Mouse (Mus musculus): ENCODE results near the gene Eif4g1. TPM values are rescaled to one million over a fixed set of nuclear protein-coding genes. Genes with fewer than 3 reads are reported as not detected.
A peak's percentile ranks its signal among the peaks of the same experiment; 100 is the strongest.

Eif4g1 gene
- polyA plus RNA-seq, 1 experiment from 2014 or later, result 99.1 TPM

- ATAC-seq (ENCODE audit: low read depth) (peak; percentile 8), DNase-seq (no peak)
- 2% methylated on average over 8 of the region's 8 CpGs for WGBS (ENCODE audit: insufficient replicate concordance)
- Histone ChIP-seq H3K9me3 (replicated peaks) (no peaks in the 10 kb centered on the region), H3K36me3 (peaks cover 33% of the 10 kb centered on the region), H3K27me3 (no peaks in the 10 kb centered on the region), H3K27ac (peak overlapping the region; percentile 93), H3K4me3 (replicated peaks) (peak overlapping the region; percentile 83), H3K9ac (peak overlapping the region; percentile 90), H3K4me1 (replicated peaks) (peaks cover 68% of the 10 kb centered on the region), H3K4me2 (peak overlapping the region; percentile 98)
Measured at GRCm38 (mm10) chr16:20716841-20717180, 48.7 kb downstream of the Eif4g1 start.

GRCm38 (mm10) chr16:20717181-20717977, 49.3 kb downstream of the Eif4g1 start, which contains the start of the genes Polr2h and Clcn2:
Gene Polr2h, plus strand, starts transcription at chr16:20717665.
Gene Clcn2, minus strand, starts transcription at chr16:20717746.
- peak within 1 kb of the TSS; percentile 83 for H3K4me3 ChIP-seq (replicated peaks)
- ATAC-seq (ENCODE audit: low read depth) (peak; percentile 85), DNase-seq (peak; percentile 97)
- H3K4me2 ChIP-seq, result peak within 1 kb of the TSS; percentile 98
- peak within 1 kb of the TSS; percentile 93 for H3K27ac ChIP-seq
- under 1% methylated on average over 62 of the region's 62 CpGs for WGBS (ENCODE audit: insufficient replicate concordance)
- H3K27me3 ChIP-seq, result no peaks in the 10 kb centered on the region
- H3K36me3 ChIP-seq, result peaks cover 33% of the 10 kb centered on the region
- peak within 1 kb of the TSS; percentile 90 for H3K9ac ChIP-seq
- H3K4me1 ChIP-seq (replicated peaks), result peaks cover 62% of the 10 kb centered on the region
- no peaks in the 10 kb centered on the region for H3K9me3 ChIP-seq (replicated peaks)

GRCm38 (mm10) chr16:20717978-20718670, 50.0 kb downstream of the Eif4g1 start:
- WGBS (ENCODE audit: insufficient replicate concordance), result 3% methylated on average over 18 of the region's 18 CpGs
- Histone ChIP-seq H3K27ac (peak overlapping the region; percentile 93), H3K9me3 (replicated peaks) (no peaks in the 10 kb centered on the region), H3K4me3 (replicated peaks) (peak overlapping the region; percentile 83), H3K27me3 (no peaks in the 10 kb centered on the region), H3K4me2 (peak overlapping the region; percentile 98), H3K36me3 (peaks cover 32% of the 10 kb centered on the region), H3K4me1 (replicated peaks) (peaks cover 55% of the 10 kb centered on the region), H3K9ac (peak overlapping the region; percentile 76)
- DNase-seq (no peak), ATAC-seq (ENCODE audit: low read depth) (peak; percentile 24)

GRCm38 (mm10) chr16:20721808-20722207, 53.7 kb downstream of the Eif4g1 start:
- 79% methylated on average over 10 of the region's 10 CpGs for whole genome bisulfite sequencing (ENCODE audit: insufficient replicate concordance)
- H3K4me1 ChIP-seq (replicated peaks), result peaks cover 30% of the 10 kb centered on the region
- H3K4me3 ChIP-seq (replicated peaks), result no peak overlapping the region
- no peaks in the 10 kb centered on the region for H3K27me3 ChIP-seq
- H3K36me3 ChIP-seq, result peaks cover 32% of the 10 kb centered on the region
- H3K4me2 ChIP-seq, result no peak overlapping the region
- no peak for ATAC-seq (ENCODE audit: low read depth)
- no peaks in the 10 kb centered on the region for H3K9me3 ChIP-seq (replicated peaks)
- no peak for DNase-seq
- no peak overlapping the region for H3K27ac ChIP-seq
- H3K9ac ChIP-seq, result no peak overlapping the region

- H3K4me3 ChIP-seq (replicated peaks), result no peak overlapping the region
- H3K4me1 ChIP-seq (replicated peaks), result peaks cover 24% of the 10 kb centered on the region
- no peak for ATAC-seq (ENCODE audit: low read depth)
- H3K27me3 ChIP-seq, result no peaks in the 10 kb centered on the region
- no peak overlapping the region for H3K27ac ChIP-seq
- H3K36me3 ChIP-seq, result peaks cover 32% of the 10 kb centered on the region
- 66% methylated on average over 4 of the region's 4 CpGs for WGBS (ENCODE audit: insufficient replicate concordance)
- H3K9me3 ChIP-seq (replicated peaks), result no peaks in the 10 kb centered on the region
- H3K4me2 ChIP-seq, result no peak overlapping the region
- H3K9ac ChIP-seq, result no peak overlapping the region
- DNase-seq, result no peak
Measured at GRCm38 (mm10) chr16:20722736-20723135, 54.6 kb downstream of the Eif4g1 start.

GRCm38 (mm10) chr16:20723247-20723646, 55.1 kb downstream of the Eif4g1 start:
- H3K27me3 ChIP-seq, result no peaks in the 10 kb centered on the region; the same call in 1 of the 2 replicates
- no peak for DNase-seq
- no peak overlapping the region for H3K9ac ChIP-seq
- no peak overlapping the region for H3K4me3 ChIP-seq (replicated peaks)
- WGBS (ENCODE audit: insufficient replicate concordance), result 55% methylated on average over 4 of the region's 4 CpGs
- no peak overlapping the region for H3K27ac ChIP-seq
- ATAC-seq (ENCODE audit: low read depth), result no peak
- no peak overlapping the region for H3K4me2 ChIP-seq
- H3K9me3 ChIP-seq (replicated peaks), result no peaks in the 10 kb centered on the region
- peaks cover 32% of the 10 kb centered on the region for H3K36me3 ChIP-seq
- peaks cover 22% of the 10 kb centered on the region for H3K4me1 ChIP-seq (replicated peaks)

GRCm38 (mm10) chr16:20724338-20724748, 56.2 kb downstream of the Eif4g1 start:
- peaks cover 32% of the 10 kb centered on the region for H3K36me3 ChIP-seq
- no peak for DNase-seq

GRCm38 (mm10) chr16:20725321-20725720, 57.2 kb downstream of the Eif4g1 start:
- Histone ChIP-seq H3K9ac (no peak overlapping the region), H3K9me3 (replicated peaks) (no peaks in the 10 kb centered on the region), H3K36me3 (peaks cover 22% of the 10 kb centered on the region), H3K27ac (no peak overlapping the region), H3K27me3 (peaks cover 16% of the 10 kb centered on the region), H3K4me1 (replicated peaks) (peaks cover 11% of the 10 kb centered on the region), H3K4me3 (replicated peaks) (no peak overlapping the region), H3K4me2 (no peak overlapping the region)
- DNase-seq, result no peak
- 75% methylated on average over 7 of the region's 7 CpGs for WGBS (ENCODE audit: insufficient replicate concordance)
- ATAC-seq (ENCODE audit: low read depth), result no peak

More at GRCm38 (mm10) chr16:20724338-20724748, 56.2 kb downstream of the Eif4g1 start:
- Histone ChIP-seq H3K9me3 (replicated peaks) (no peaks in the 10 kb centered on the region), H3K27me3 (peaks cover 10% of the 10 kb centered on the region), H3K4me3 (replicated peaks) (no peak overlapping the region), H3K4me1 (replicated peaks) (peaks cover 15% of the 10 kb centered on the region), H3K4me2 (no peak overlapping the region), H3K27ac (no peak overlapping the region), H3K9ac (no peak overlapping the region)
- peak; percentile 53 for ATAC-seq (ENCODE audit: low read depth)
- 29% methylated on average over 5 of the region's 5 CpGs for WGBS (ENCODE audit: insufficient replicate concordance)

- Histone ChIP-seq H3K4me1 (replicated peaks) (peaks cover 11% of the 10 kb centered on the region), H3K4me2 (no peak overlapping the region), H3K9ac (no peak overlapping the region), H3K36me3 (peaks cover 18% of the 10 kb centered on the region), H3K4me3 (replicated peaks) (no peak overlapping the region), H3K27ac (no peak overlapping the region), H3K9me3 (replicated peaks) (no peaks in the 10 kb centered on the region), H3K27me3 (peaks cover 21% of the 10 kb centered on the region)
- ATAC-seq (ENCODE audit: low read depth) (no peak), DNase-seq (no peak)
- WGBS (ENCODE audit: insufficient replicate concordance), result 55% methylated on average over 4 of the region's 4 CpGs
Measured at GRCm38 (mm10) chr16:20725750-20726149, 57.6 kb downstream of the Eif4g1 start.

- H3K4me3 ChIP-seq (replicated peaks), result no peak overlapping the region
- 50% methylated on average over 1 of the region's 1 CpGs for WGBS (ENCODE audit: insufficient replicate concordance)
- peaks cover 27% of the 10 kb centered on the region for H3K27me3 ChIP-seq
- no peak overlapping the region for H3K9ac ChIP-seq
- H3K36me3 ChIP-seq, result peaks cover 12% of the 10 kb centered on the region
- no peaks in the 10 kb centered on the region for H3K9me3 ChIP-seq (replicated peaks)
- peaks cover 11% of the 10 kb centered on the region for H3K4me1 ChIP-seq (replicated peaks)
- no peak overlapping the region for H3K4me2 ChIP-seq
- H3K27ac ChIP-seq, result no peak overlapping the region
- DNase-seq (no peak), ATAC-seq (ENCODE audit: low read depth) (no peak)
Measured at GRCm38 (mm10) chr16:20726384-20726783, 58.3 kb downstream of the Eif4g1 start.

GRCm38 (mm10) chr16:20730293-20730711, 62.2 kb downstream of the Eif4g1 start:
- 24% methylated on average over 5 of the region's 5 CpGs for WGBS (ENCODE audit: insufficient replicate concordance)
- Histone ChIP-seq H3K27me3 (peaks cover 66% of the 10 kb centered on the region), H3K9me3 (replicated peaks) (no peaks in the 10 kb centered on the region), H3K27ac (peak overlapping the region; percentile 44; the same call in 1 of the 2 replicates), H3K4me2 (peak overlapping the region; percentile 42; the same call in 1 of the 2 replicates), H3K36me3 (no peaks in the 10 kb centered on the region; the same call in 1 of the 2 replicates), H3K9ac (no peak overlapping the region), H3K4me1 (replicated peaks) (peaks cover 9% of the 10 kb centered on the region; the same call in 1 of the 2 replicates), H3K4me3 (replicated peaks) (peak overlapping the region; percentile 33)
- DNase-seq (no peak), ATAC-seq (ENCODE audit: low read depth) (peak; percentile 70)

Data from liver, embryonic 13.5 days (tissue).